Mouse (Mus musculus) CH12.LX (cell line): ENCODE measurements around the gene Cdk14. TPM values are rescaled to one million over a fixed set of nuclear protein-coding genes. Genes with fewer than 3 reads are reported as not detected.

Source experiments
- DNase-seq: peaks from one replicate; pipeline ENCODE4 v3.0.0-alpha.2; 2013; ENCODE audit errors: extremely low read depth
- H3K27ac ChIP-seq: 2 replicates; pipeline ENCODE4 v1.5.1; 2012; ENCODE audit warnings: low read depth, mild to moderate bottlenecking, control low read depth, moderate library complexity; ENCODE audit not compliant: insufficient read depth
- H3K27me3 ChIP-seq: replicated peaks from 2 replicates; pipeline ENCODE3; 2012; ENCODE audit warnings: inconsistent platforms
- H3K36me3 ChIP-seq, 2 experiments: replicated peaks in 1 of 2; 2 replicates each; pipeline versions ENCODE3 to v1.6.1; 2012; ENCODE audit warnings: inconsistent platforms in 1 of 2, low read length in 1 of 2, mild to moderate bottlenecking in 1 of 2, mixed read lengths in 1 of 2, moderate library complexity in 1 of 2; ENCODE audit not compliant: control insufficient read depth in 1 of 2, insufficient read depth in 1 of 2
- H3K4me1 ChIP-seq, 2 experiments: 2 replicates each; pipeline ENCODE4 v1.6.1; 2012; ENCODE audit warnings: inconsistent platforms in 1 of 2, moderate library complexity in 1 of 2; ENCODE audit not compliant: insufficient read depth in 2 of 2, control insufficient read depth in 1 of 2
- H3K4me2 ChIP-seq: 2 replicates; pipeline ENCODE4 v1.6.1; 2012; ENCODE audit warnings: low read depth, mild to moderate bottlenecking, control low read depth; ENCODE audit not compliant: poor library complexity, insufficient read depth, severe bottlenecking
- H3K4me3 ChIP-seq, 3 experiments: fragments of 150-350 bp in 1 of 3; sonication (generic) in 1 of 3; replicated peaks in 1 of 3; 2 replicates each; pipeline versions ENCODE3 to v1.5.1; 2011 to 2012; ENCODE audit warnings: low read depth in 2 of 3, low read length in 2 of 3, mild to moderate bottlenecking in 2 of 3, moderate library complexity in 2 of 3, control low read depth in 1 of 3, improper control_type of control experiment in 1 of 3, inconsistent platforms in 1 of 3, mixed read lengths in 1 of 3; ENCODE audit not compliant: poor library complexity in 1 of 3
- H3K79me2 ChIP-seq: replicated peaks from 2 replicates; pipeline ENCODE4 v1.6.1; 2012; ENCODE audit warnings: mild to moderate bottlenecking, moderate library complexity; ENCODE audit not compliant: control insufficient read depth, poor library complexity, insufficient read depth, severe bottlenecking; ENCODE audit errors: extremely low read depth
- H3K9ac ChIP-seq: 2 replicates; pipeline ENCODE4 v1.6.1; 2012; ENCODE audit warnings: low read depth, mild to moderate bottlenecking, control low read depth, moderate library complexity; ENCODE audit not compliant: insufficient read depth
- H3K9me3 ChIP-seq: replicated peaks from 2 replicates; pipeline ENCODE3; 2012; ENCODE audit warnings: low read length, inconsistent platforms, mixed read lengths
- BHLHE40 ChIP-seq: IDR thresholded peaks from 2 replicates; pipeline ENCODE4 v1.6.1; 2011; ENCODE audit warnings: mild to moderate bottlenecking, low read depth, low read length, improper control_type of control experiment
- CHD1 ChIP-seq: IDR thresholded peaks from 2 replicates; pipeline ENCODE4 v1.6.1; 2012; ENCODE audit warnings: low read depth, low read length, improper control_type of control experiment, inconsistent platforms
- CTCF ChIP-seq, 2 experiments: IDR thresholded peaks in 1 of 2; conservative IDR thresholded peaks in 1 of 2; 2 replicates each; pipeline ENCODE4 v1.5.1; 2011 to 2012; ENCODE audit warnings: low read depth in 2 of 2, low read length in 2 of 2, improper control_type of control experiment in 1 of 2, inconsistent platforms in 1 of 2, mild to moderate bottlenecking in 1 of 2, moderate library complexity in 1 of 2
- E2F4 ChIP-seq: IDR thresholded peaks from 2 replicates; pipeline ENCODE4 v1.6.1; 2011; ENCODE audit warnings: low read depth, low read length, improper control_type of control experiment; ENCODE audit not compliant: insufficient replicate concordance
- EP300 ChIP-seq: IDR thresholded peaks from 2 replicates; pipeline ENCODE4 v1.6.1; 2011; ENCODE audit warnings: low read length, improper control_type of control experiment
- ETS1 ChIP-seq: conservative IDR thresholded peaks from 2 replicates; pipeline ENCODE4 v1.6.1; 2012; ENCODE audit warnings: low read depth, mild to moderate bottlenecking, inconsistent platforms, low read length, improper control_type of control experiment, moderate library complexity
- GABPA ChIP-seq: IDR thresholded peaks from 2 replicates; pipeline ENCODE4 v1.6.1; 2012; ENCODE audit warnings: low read depth, low read length, improper control_type of control experiment, inconsistent platforms; ENCODE audit not compliant: insufficient replicate concordance
- KAT2A ChIP-seq: IDR thresholded peaks from 2 replicates; pipeline ENCODE4 v1.6.1; 2012; ENCODE audit warnings: low read length, improper control_type of control experiment, inconsistent platforms; ENCODE audit not compliant: insufficient replicate concordance
- MAZ ChIP-seq: IDR thresholded peaks from 2 replicates; pipeline ENCODE4 v1.6.1; 2012; ENCODE audit warnings: low read depth, mild to moderate bottlenecking, inconsistent platforms, low read length, improper control_type of control experiment, moderate library complexity
- MYC ChIP-seq: IDR thresholded peaks from 2 replicates; pipeline ENCODE4 v1.6.1; 2011; ENCODE audit warnings: low read depth, mild to moderate bottlenecking, improper control_type of control experiment, low read length
- PAX5 ChIP-seq: IDR thresholded peaks from 2 replicates; pipeline ENCODE4 v1.6.1; 2012; ENCODE audit warnings: low read length, inconsistent platforms, mixed read lengths
- POLR2A ChIP-seq: IDR thresholded peaks from 2 replicates; pipeline ENCODE4 v1.6.1; 2011; ENCODE audit warnings: low read depth, mild to moderate bottlenecking, improper control_type of control experiment, low read length
- POLR2AphosphoS2 ChIP-seq: IDR thresholded peaks from 2 replicates; pipeline ENCODE4 v1.6.1; 2011; ENCODE audit warnings: low read depth, low read length, improper control_type of control experiment
- TBP ChIP-seq: conservative IDR thresholded peaks from 2 replicates; pipeline ENCODE4 v1.6.1; 2011; ENCODE audit warnings: low read depth, low read length, improper control_type of control experiment
- USF1 ChIP-seq: IDR thresholded peaks from 2 replicates; pipeline ENCODE4 v1.6.1; 2014; ENCODE audit warnings: low read depth, mild to moderate bottlenecking, inconsistent platforms, low read length, improper control_type of control experiment
- ZC3H11A ChIP-seq: IDR thresholded peaks from 2 replicates; pipeline ENCODE4 v1.6.1; 2012; ENCODE audit warnings: low read depth, mild to moderate bottlenecking, inconsistent platforms, low read length, improper control_type of control experiment
- ZKSCAN1 ChIP-seq: IDR thresholded peaks from 2 replicates; pipeline ENCODE4 v1.6.1; 2012; ENCODE audit warnings: low read depth, inconsistent platforms, low read length, improper control_type of control experiment, borderline replicate concordance
- ZMIZ1 ChIP-seq: IDR thresholded peaks from 2 replicates; pipeline ENCODE4 v1.6.1; 2012; ENCODE audit warnings: low read depth, mild to moderate bottlenecking, inconsistent platforms, low read length, improper control_type of control experiment
- ZNF384 ChIP-seq: IDR thresholded peaks from 2 replicates; pipeline ENCODE4 v1.6.1; 2012; ENCODE audit warnings: low read depth, low read length, improper control_type of control experiment, inconsistent platforms
- dilution Hi-C: fragments of 300-500 bp; cut with MboI; formaldehyde crosslinking; loops from 2 replicates; pipeline ENCODE4 v1.14.3; 2020; ENCODE audit warnings: low sequenced_read_pairs; ENCODE audit not compliant: extremely low pct_unique_long_range_greater_than_20kb, extremely low pct_ligation_motif_present
- in situ Hi-C: fragments of 300-500 bp; cut with MboI; formaldehyde crosslinking; loops from 3 replicates; pipeline ENCODE4 v1.14.3; 2019; ENCODE audit warnings: low sequenced_read_pairs, low pct_ligation_motif_present, low pct_unique_long_range_greater_than_20kb, mixed read lengths
- polyA plus RNA-seq: library from polyadenylated mRNA; unstranded; fragments of >175 nt; gene quantifications from 2 replicates; pipeline ENCODE4 v1.2.1, GENCODE M21; 2012; ENCODE audit warnings: low read depth; ENCODE audit not compliant: insufficient read length
- total RNA-seq, 2 experiments: library from RNA; depleted of rRNA; stranded (reverse); fragments of 300-350 nt in 1 of 2; fragments of >200 nt in 1 of 2; gene quantifications; 2 replicates each; pipeline ENCODE4 v1.2.3; 2012 to 2014

Gene Cdk14
- total and polyA plus RNA-seq, 3 experiments = 3.7 to 12.0 (median 8.9) TPM

DNA sequence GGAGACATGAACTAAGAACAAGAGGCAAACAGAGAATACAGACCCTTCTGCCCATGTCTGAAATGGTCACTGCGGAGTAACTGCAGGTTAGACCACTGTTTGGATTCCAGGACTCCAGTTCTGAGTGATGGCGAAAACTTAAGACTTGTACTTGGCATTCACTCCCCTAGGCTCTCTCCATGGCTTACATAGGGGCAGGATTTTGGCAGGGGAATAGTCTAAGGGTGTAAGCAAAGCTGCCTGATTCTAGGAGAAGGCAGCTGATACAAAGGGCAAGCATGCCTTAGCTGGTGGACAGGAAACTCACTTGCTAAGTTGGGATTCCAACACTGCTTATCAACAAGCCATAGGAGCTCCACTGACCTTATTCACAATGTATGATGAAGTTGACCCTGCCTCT is 521.9 kb downstream of the Cdk14 start:
- Histone ChIP-seq H3K36me3 (peaks cover 0 to 2% of the 10 kb centered on the region in 2 experiments), H3K9ac (no peak overlapping the region), H3K27ac (no peak overlapping the region), H3K4me1 (no peaks in the 10 kb centered on the region), H3K4me3 (no peak overlapping the region), H3K4me2 (no peak overlapping the region), H3K27me3 (no peaks in the 10 kb centered on the region), H3K9me3 (no peaks in the 10 kb centered on the region), H3K79me2 (no peaks in the 10 kb centered on the region)
- dilution Hi-C loops (no loop called here), in situ Hi-C loops (no loop called here)
- no peak for DNase-seq
- TF ChIP-seq PAX5 = no peak
- TF ChIP-seq CHD1 = no peak
- TF ChIP-seq MYC = no peak
- TF ChIP-seq TBP = no peak
- no peak for TF ChIP-seq USF1
- no peak for TF ChIP-seq KAT2A
- no peak for TF ChIP-seq ZKSCAN1
- no peak for TF ChIP-seq ZMIZ1
- no peak for TF ChIP-seq MAZ

DNA sequence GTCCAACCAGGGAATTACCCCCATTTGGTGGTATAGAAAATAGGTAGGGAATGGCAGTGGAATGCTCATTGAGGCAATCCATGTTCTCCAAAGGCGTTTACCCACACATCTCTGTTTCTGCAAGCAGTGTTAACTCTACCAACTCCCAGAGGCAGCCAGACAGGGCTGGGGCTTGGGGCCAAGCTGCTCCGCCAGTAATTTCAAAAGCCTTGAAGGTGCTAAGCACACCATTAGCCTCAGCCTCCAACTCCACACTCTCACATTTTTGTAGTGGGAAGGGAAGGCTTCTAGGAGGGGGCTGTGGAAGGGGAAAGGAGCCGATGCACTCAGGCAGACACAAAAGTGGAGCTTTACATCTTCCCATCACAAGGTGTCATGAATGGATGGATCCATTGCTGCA is 525.1 kb downstream of the Cdk14 start:
- Histone ChIP-seq H3K4me1 (no peaks in the 10 kb centered on the region), H3K36me3 (peaks cover 0 to 8% of the 10 kb centered on the region in 2 experiments), H3K9ac (no peak overlapping the region), H3K4me2 (no peak overlapping the region), H3K27ac (no peak overlapping the region), H3K27me3 (no peaks in the 10 kb centered on the region), H3K9me3 (no peaks in the 10 kb centered on the region), H3K4me3 (no peak overlapping the region), H3K79me2 (no peaks in the 10 kb centered on the region)
- dilution Hi-C loops (no loop called here), in situ Hi-C loops (no loop called here)
- DNase-seq = no peak
- TF ChIP-seq MYC = no peak
- TF ChIP-seq ZNF384 = no peak
- TF ChIP-seq ZC3H11A = no peak
- TF ChIP-seq POLR2AphosphoS2 = no peak
- no peak for TF ChIP-seq ETS1
- TF ChIP-seq CTCF (conservative IDR thresholded peaks at IDR 0.05 in 1 of 2, IDR thresholded peaks at IDR 0.05 in 1 of 2; ENCODE audit: low read depth in 2 of 2, low read length in 2 of 2) = no peak
- no peak for TF ChIP-seq POLR2A
- TF ChIP-seq MAZ = no peak
- TF ChIP-seq GABPA = no peak
- TF ChIP-seq EP300 = no peak
- TF ChIP-seq KAT2A = no peak
- no peak for TF ChIP-seq E2F4
- no peak for TF ChIP-seq ZKSCAN1
- TF ChIP-seq BHLHE40 = no peak
